ENCODE assay signal across 8 mouse cellular contexts in genomic region chr6:48628808-48629660, GRCm38 (mm10). TPM values are rescaled to one million over a fixed set of nuclear protein-coding genes. Genes with fewer than 3 reads are reported as not detected.
DNase-seq lines count a peak whose midpoint lies in the region; ATAC-seq and TF ChIP-seq lines count a peak whose summit lies in the region.

No protein-coding gene starts in this region.

- WGBS in heart, embryonic 13.5 days: 5% methylated on average over 54 of the region's 54 CpGs
- WGBS in forebrain, embryonic 14.5 days: 6% methylated on average over 54 of the region's 54 CpGs
- 10% methylated on average over 54 of the region's 54 CpGs for WGBS in kidney, postnatal 0 days
- WGBS in liver, embryonic 16.5 days (ENCODE audit: insufficient replicate concordance): 9% methylated on average over 54 of the region's 54 CpGs

- H3K27ac ChIP-seq in heart, embryonic 13.5 days (replicated peaks): no peak overlapping the region
- no peak overlapping the region for H3K27ac ChIP-seq in brown adipose tissue, adult 24 weeks (replicated peaks; ENCODE audit: low read depth, low read length)
- H3K27ac ChIP-seq in forebrain, embryonic 14.5 days (ENCODE audit: low read depth, low read length): peak overlapping the region; percentile 33; the same call in 1 of the 2 replicates
- H3K27ac ChIP-seq in kidney, postnatal 0 days: peak overlapping the region; percentile 85
- no peak overlapping the region for H3K27ac ChIP-seq in liver, embryonic 16.5 days (ENCODE audit: low read length)

- peaks cover 52% of the 10 kb centered on the region for H3K27me3 ChIP-seq in heart, embryonic 13.5 days (replicated peaks)
- H3K27me3 ChIP-seq in forebrain, embryonic 14.5 days (replicated peaks; ENCODE audit: control insufficient read depth, insufficient read depth, low read length): peaks cover 17% of the 10 kb centered on the region
- no peaks in the 10 kb centered on the region for H3K27me3 ChIP-seq in kidney, postnatal 0 days (ENCODE audit: insufficient read depth, low read length)
- peaks cover 33% of the 10 kb centered on the region for H3K27me3 ChIP-seq in liver, embryonic 16.5 days (ENCODE audit: control insufficient read depth, insufficient read depth, low read depth, low read length)

- H3K36me3 ChIP-seq in heart, embryonic 13.5 days: no peaks in the 10 kb centered on the region
- no peaks in the 10 kb centered on the region for H3K36me3 ChIP-seq in forebrain, embryonic 14.5 days (ENCODE audit: control insufficient read depth, insufficient read depth, low read length)
- no peaks in the 10 kb centered on the region for H3K36me3 ChIP-seq in kidney, postnatal 0 days (ENCODE audit: insufficient read depth, low read length)
- no peaks in the 10 kb centered on the region for H3K36me3 ChIP-seq in liver, embryonic 16.5 days (ENCODE audit: control insufficient read depth, insufficient read depth)

- peak overlapping the region; percentile 74 for H3K9ac ChIP-seq in heart, embryonic 13.5 days
- H3K9ac ChIP-seq in forebrain, embryonic 14.5 days (ENCODE audit: low read length): peak overlapping the region; percentile 66
- peak overlapping the region; percentile 41; the same call in 1 of the 2 replicates for H3K9ac ChIP-seq in kidney, postnatal 0 days (ENCODE audit: low read depth, low read length)
- no peak overlapping the region for H3K9ac ChIP-seq in liver, embryonic 16.5 days (ENCODE audit: low read depth, low read length)

- peak overlapping the region; percentile 51 for H3K4me3 ChIP-seq in heart, embryonic 13.5 days
- H3K4me3 ChIP-seq in brown adipose tissue, adult 24 weeks (ENCODE audit: insufficient read depth, low read depth, low read length): peak overlapping the region; percentile 41
- peak overlapping the region; percentile 36 for H3K4me3 ChIP-seq in forebrain, embryonic 14.5 days (ENCODE audit: low read depth, low read length)
- peak overlapping the region; percentile 21 for H3K4me3 ChIP-seq in kidney, postnatal 0 days (replicated peaks; ENCODE audit: low read depth, low read length)
- H3K4me3 ChIP-seq in liver, embryonic 16.5 days (ENCODE audit: low read depth, low read length): peak overlapping the region; percentile 43

- ATAC-seq in heart, embryonic 13.5 days (ENCODE audit: extremely low read depth, insufficient number of reproducible peaks, low FRiP score, low TSS enrichment): no peak
- ATAC-seq in forebrain, embryonic 14.5 days: peak; percentile 64
- peak; percentile 26 for ATAC-seq in kidney, postnatal 0 days (replicated peaks; ENCODE audit: low FRiP score, low read depth)
- no peak for ATAC-seq in liver, embryonic 16.5 days (ENCODE audit: low read depth)

- peak overlapping the region; percentile 74 for H3K4me2 ChIP-seq in heart, embryonic 13.5 days
- peak overlapping the region; percentile 69 for H3K4me2 ChIP-seq in forebrain, embryonic 14.5 days (ENCODE audit: low read length)
- H3K4me2 ChIP-seq in kidney, postnatal 0 days (ENCODE audit: low read length): peak overlapping the region; percentile 62
- peak overlapping the region; percentile 58 for H3K4me2 ChIP-seq in liver, embryonic 16.5 days (ENCODE audit: low read depth, low read length)

- DNase-seq in heart, adult 9 months (ENCODE audit: low spot score in 2 of 2): no peak
- peak; percentile 53 for DNase-seq in forebrain, embryonic 14.5 days (ENCODE audit: low spot score)
- DNase-seq in kidney, postnatal 0 days (ENCODE audit: low spot score): peak; percentile 16
- peak; percentile 49 to 66 for DNase-seq in right cerebral cortex, adult 2 months (ENCODE audit: low spot score in 2 of 2)
- no peak for DNase-seq in urinary bladder, postnatal 4 days (ENCODE audit: low spot score in 2 of 2)

- H3K4me1 ChIP-seq in heart, embryonic 13.5 days: peaks cover 28% of the 10 kb centered on the region
- H3K4me1 ChIP-seq in brown adipose tissue, adult 24 weeks (ENCODE audit: control insufficient read depth, insufficient read depth, insufficient read length, low read length): peaks cover 5% of the 10 kb centered on the region; the same call in 1 of the 2 replicates
- peaks cover 5% of the 10 kb centered on the region; the same call in 1 of the 2 replicates for H3K4me1 ChIP-seq in forebrain, embryonic 14.5 days (ENCODE audit: control insufficient read depth, insufficient read depth, low read length)
- H3K4me1 ChIP-seq in kidney, postnatal 0 days (replicated peaks; ENCODE audit: insufficient read depth, low read length): peaks cover 15% of the 10 kb centered on the region; the same call in 1 of the 2 replicates
- no peaks in the 10 kb centered on the region for H3K4me1 ChIP-seq in liver, embryonic 16.5 days (ENCODE audit: control insufficient read depth, low read depth, low read length)

- no peak for TF ChIP-seq CTCF in kidney, postnatal 0 days (IDR thresholded peaks at IDR 0.05; ENCODE audit: low read depth)

- H3K9me3 ChIP-seq in heart, embryonic 13.5 days: no peaks in the 10 kb centered on the region
- H3K9me3 ChIP-seq in forebrain, embryonic 14.5 days (replicated peaks; ENCODE audit: control insufficient read depth, low read length): no peaks in the 10 kb centered on the region
- no peaks in the 10 kb centered on the region for H3K9me3 ChIP-seq in kidney, postnatal 0 days (replicated peaks; ENCODE audit: low read length)
- H3K9me3 ChIP-seq in liver, embryonic 16.5 days (replicated peaks; ENCODE audit: control insufficient read depth, low read length): no peaks in the 10 kb centered on the region

RNA-seq across cellular contexts. Expression of gene AI854703, which starts 2.5 kb away (rescaled TPM):
- polyA plus RNA-seq in heart, embryonic 13.5 days (2015; fragmentation: Nextera tagmentation; extraction: Ambion mirVana): 1.2 TPM in 2 replicates
- polyA plus RNA-seq in brown adipose tissue, adult 24 weeks (2012; ENCODE audit: insufficient read depth, insufficient read length, missing spikeins): 2.3 and 2.9 TPM in 2 replicates
- 8.2 and 9.7 TPM in 2 replicates for polyA plus RNA-seq in forebrain, embryonic 14.5 days (2014; fragmentation: Nextera tagmentation; extraction: Ambion mirVana)
- 7.1 and 7.9 TPM in 2 replicates for polyA plus RNA-seq in kidney, postnatal 0 days (2015; fragmentation: Nextera tagmentation; extraction: Ambion mirVana)
- polyA plus RNA-seq in liver, embryonic 16.5 days (2015; fragmentation: Nextera tagmentation; extraction: Ambion mirVana): 0.13 and 0.19 TPM in 2 replicates

RNA-seq across cellular contexts. Expression of gene Gimap8, which starts 18.0 kb away (rescaled TPM):
- polyA plus RNA-seq in heart, embryonic 13.5 days (2015; fragmentation: Nextera tagmentation; extraction: Ambion mirVana): 1.1 and 1.2 TPM in 2 replicates
- polyA plus RNA-seq in brown adipose tissue, adult 24 weeks (2012; ENCODE audit: insufficient read depth, insufficient read length, missing spikeins): 3.4 and 5.1 TPM in 2 replicates
- polyA plus RNA-seq in forebrain, embryonic 14.5 days (2014; fragmentation: Nextera tagmentation; extraction: Ambion mirVana): 0.15 and 0.17 TPM in 2 replicates
- polyA plus RNA-seq in kidney, postnatal 0 days (2015; fragmentation: Nextera tagmentation; extraction: Ambion mirVana): 4.2 and 4.5 TPM in 2 replicates
- 1.0 and 1.1 TPM in 2 replicates for polyA plus RNA-seq in liver, embryonic 16.5 days (2015; fragmentation: Nextera tagmentation; extraction: Ambion mirVana)

RNA-seq across cellular contexts. Expression of gene Zfp775, which starts 27.2 kb away (rescaled TPM):
- 4.8 and 5.5 TPM in 2 replicates for polyA plus RNA-seq in heart, embryonic 13.5 days (2015; fragmentation: Nextera tagmentation; extraction: Ambion mirVana)
- polyA plus RNA-seq in brown adipose tissue, adult 24 weeks (2012; ENCODE audit: insufficient read depth, insufficient read length, missing spikeins): 1.2 and 2.3 TPM in 2 replicates
- 16.7 and 17.4 TPM in 2 replicates for polyA plus RNA-seq in forebrain, embryonic 14.5 days (2014; fragmentation: Nextera tagmentation; extraction: Ambion mirVana)
- polyA plus RNA-seq in kidney, postnatal 0 days (2015; fragmentation: Nextera tagmentation; extraction: Ambion mirVana): 6.4 and 7.7 TPM in 2 replicates
- polyA plus RNA-seq in liver, embryonic 16.5 days (2015; fragmentation: Nextera tagmentation; extraction: Ambion mirVana): 2.2 and 2.3 TPM in 2 replicates

RNA-seq across cellular contexts. Expression of gene Gm44965, which starts 35.3 kb away (rescaled TPM):
- polyA plus RNA-seq in heart, embryonic 13.5 days (2015; fragmentation: Nextera tagmentation; extraction: Ambion mirVana): not detected in 2 replicates
- not detected in 2 replicates for polyA plus RNA-seq in brown adipose tissue, adult 24 weeks (2012; ENCODE audit: insufficient read depth, insufficient read length, missing spikeins)
- polyA plus RNA-seq in forebrain, embryonic 14.5 days (2014; fragmentation: Nextera tagmentation; extraction: Ambion mirVana): not detected in 2 replicates
- polyA plus RNA-seq in kidney, postnatal 0 days (2015; fragmentation: Nextera tagmentation; extraction: Ambion mirVana): not detected in 2 replicates
- not detected in 2 replicates for polyA plus RNA-seq in liver, embryonic 16.5 days (2015; fragmentation: Nextera tagmentation; extraction: Ambion mirVana)

RNA-seq across cellular contexts. Expression of gene Repin1, which starts 35.4 kb away (rescaled TPM):
- 22.5 and 24.6 TPM in 2 replicates for polyA plus RNA-seq in heart, embryonic 13.5 days (2015; fragmentation: Nextera tagmentation; extraction: Ambion mirVana)
- 14.1 and 17.4 TPM in 2 replicates for polyA plus RNA-seq in brown adipose tissue, adult 24 weeks (2012; ENCODE audit: insufficient read depth, insufficient read length, missing spikeins)
- polyA plus RNA-seq in forebrain, embryonic 14.5 days (2014; fragmentation: Nextera tagmentation; extraction: Ambion mirVana): 27.3 and 34.3 TPM in 2 replicates
- polyA plus RNA-seq in kidney, postnatal 0 days (2015; fragmentation: Nextera tagmentation; extraction: Ambion mirVana): 37.4 and 43.5 TPM in 2 replicates
- 11.7 and 14.0 TPM in 2 replicates for polyA plus RNA-seq in liver, embryonic 16.5 days (2015; fragmentation: Nextera tagmentation; extraction: Ambion mirVana)

Comparison
In these comparisons a context has a peak if more than half of its experiments do, and no peak if none do; other contexts are left out.
1. ATAC-seq: peak in forebrain, embryonic 14.5 days (single experiment) and kidney, postnatal 0 days (single experiment); none in heart, embryonic 13.5 days (single experiment) and liver, embryonic 16.5 days (single experiment).
2. H3K27ac ChIP-seq: peak in forebrain, embryonic 14.5 days (single experiment) and kidney, postnatal 0 days (single experiment); none in heart, embryonic 13.5 days (single experiment), brown adipose tissue, adult 24 weeks (single experiment) and liver, embryonic 16.5 days (single experiment).
3. DNase-seq: peak in forebrain, embryonic 14.5 days (single experiment), kidney, postnatal 0 days (single experiment) and right cerebral cortex, adult 2 months (2 of 2); none in heart, adult 9 months (0 of 2) and urinary bladder, postnatal 4 days (0 of 2).
4. Peak in every context shown above with its lines, with median percentiles within 50 percentile points of each other: H3K4me2 ChIP-seq and H3K4me3 ChIP-seq.